Mouse (Mus musculus): ENCODE results near the gene Hexim1.

DNA sequence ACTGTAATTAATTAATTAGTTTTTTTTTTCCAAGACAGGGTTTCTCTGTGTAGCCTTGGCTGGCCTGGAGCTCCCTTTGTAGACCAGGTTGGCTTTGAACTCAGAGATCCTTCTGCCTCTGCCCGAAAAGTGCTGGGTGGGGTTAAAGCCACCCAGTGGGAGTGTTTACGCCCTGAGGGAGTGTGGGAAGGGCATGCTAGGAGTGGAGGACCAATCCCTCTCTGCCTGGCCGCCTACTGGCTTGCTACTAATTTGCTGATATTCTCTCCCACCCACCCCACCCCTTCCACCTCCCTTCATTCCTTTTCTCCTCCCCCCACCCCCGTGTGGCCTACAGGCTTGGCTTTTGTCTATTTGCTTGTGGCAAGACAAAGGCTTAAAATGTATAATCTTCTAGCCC is 9.6 kb upstream of the Hexim1 start:
- TF ChIP-seq POLR2A (IDR thresholded peaks at IDR 0.05; ENCODE audit: control insufficient read depth, low read depth, low read length) (no peak), CTCF (IDR thresholded peaks at IDR 0.05; ENCODE audit: control insufficient read depth, insufficient read depth, insufficient replicate concordance, low read depth, low read length) (no peak)
